Mouse (Mus musculus) CD4-positive helper T cell, adult 2 months (primary cell): Measurements from ENCODE around the gene Med27.

Experiments used
- DNase-seq: peaks from one replicate; pipeline ENCODE4 v3.0.0-alpha.2; 2012; ENCODE audit warnings: low read depth, missing footprints, low spot score

The Med27 gene

DNA sequence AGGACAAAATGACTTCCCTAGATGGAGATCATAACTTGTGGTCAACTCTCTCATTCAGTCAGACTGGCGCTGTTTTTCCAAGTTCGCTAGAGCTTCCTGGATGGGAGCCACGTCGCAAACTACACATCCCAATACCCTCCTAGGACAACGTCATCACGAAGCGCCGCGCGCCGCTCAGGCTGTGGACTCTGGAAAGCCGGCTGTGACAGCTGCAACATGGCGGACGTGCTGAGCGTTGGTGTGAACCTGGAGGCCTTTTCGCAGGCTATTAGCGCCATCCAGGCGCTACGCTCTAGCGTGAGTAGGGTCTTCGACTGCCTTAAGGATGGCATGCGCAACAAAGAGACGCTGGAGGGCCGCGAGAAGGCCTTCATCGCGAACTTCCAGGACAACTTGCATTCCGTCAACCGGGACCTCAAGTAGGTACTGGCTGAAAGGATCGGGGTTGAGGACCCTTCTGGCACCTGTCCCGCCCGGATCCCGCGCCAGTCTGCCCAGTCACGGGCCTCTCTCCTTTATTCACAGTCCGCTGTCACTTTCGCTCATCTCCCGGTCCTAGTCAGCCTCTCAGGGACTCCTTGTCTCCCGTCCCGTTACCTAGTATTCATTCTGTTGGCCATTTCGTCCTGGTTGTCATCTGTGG, at the start of gene Med27:
Gene Med27 (plus strand): TSS at position 191 of the 643 bp plus-strand sequence.
- DNase-seq, result peak; percentile 91

GRCm38 (mm10) chr2:29309966-29310365, 36.7 kb upstream of the Med27 start:
- DNase-seq, result no peak

- no peak for DNase-seq
Observed at GRCm38 (mm10) chr2:29312058-29312457, 34.6 kb upstream of the Med27 start.

- DNase-seq, result no peak
Observed at GRCm38 (mm10) chr2:29317906-29318470, 28.6 kb upstream of the Med27 start.

- no peak for DNase-seq
Observed at GRCm38 (mm10) chr2:29318596-29318995, 28.0 kb upstream of the Med27 start.

DNA sequence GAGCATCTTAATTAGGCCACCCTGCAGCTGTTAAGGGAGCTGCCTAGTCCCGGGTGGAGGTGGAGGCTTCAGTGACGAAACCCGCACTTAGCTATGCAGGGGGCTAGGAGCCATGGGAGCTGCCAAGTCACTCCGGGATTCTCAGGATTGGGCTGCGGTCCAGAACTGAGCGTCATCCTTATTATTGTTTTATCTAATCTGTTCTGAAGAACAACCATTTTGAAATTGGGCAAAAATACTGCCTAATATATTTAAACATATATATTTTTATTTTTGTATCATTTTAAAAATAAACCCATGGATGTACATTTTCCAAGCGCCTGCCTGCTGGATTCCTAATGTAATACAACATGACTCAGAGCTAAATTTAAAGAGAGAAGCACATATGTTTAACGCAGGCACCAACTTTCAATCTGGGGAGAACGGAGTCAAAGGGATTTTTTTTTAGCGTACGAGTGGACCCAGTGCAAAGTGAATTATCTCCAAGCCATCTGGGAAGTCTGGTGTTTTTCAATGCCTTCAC, 26.3 kb upstream of the Med27 start:
- no peak for DNase-seq

DNA sequence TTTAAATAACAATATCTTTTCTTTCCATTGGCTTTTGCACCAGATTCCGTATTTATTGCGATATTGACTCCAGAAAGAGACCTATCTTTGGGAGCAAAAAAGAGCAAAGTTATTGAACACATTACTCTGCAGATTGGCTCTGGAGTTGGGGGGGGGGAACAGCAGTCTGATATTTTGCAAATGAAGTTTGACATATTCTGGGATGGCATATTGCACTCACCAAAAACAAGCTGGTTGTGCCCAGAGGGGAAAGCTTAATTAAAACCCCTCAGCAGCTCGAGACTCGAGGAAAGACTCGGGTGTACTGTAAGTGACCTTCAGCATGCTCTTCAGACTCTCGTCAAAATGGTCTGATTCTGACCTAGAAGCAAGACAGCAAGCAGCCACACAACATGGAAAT, 25.8 kb upstream of the Med27 start:
- no peak for DNase-seq

DNA sequence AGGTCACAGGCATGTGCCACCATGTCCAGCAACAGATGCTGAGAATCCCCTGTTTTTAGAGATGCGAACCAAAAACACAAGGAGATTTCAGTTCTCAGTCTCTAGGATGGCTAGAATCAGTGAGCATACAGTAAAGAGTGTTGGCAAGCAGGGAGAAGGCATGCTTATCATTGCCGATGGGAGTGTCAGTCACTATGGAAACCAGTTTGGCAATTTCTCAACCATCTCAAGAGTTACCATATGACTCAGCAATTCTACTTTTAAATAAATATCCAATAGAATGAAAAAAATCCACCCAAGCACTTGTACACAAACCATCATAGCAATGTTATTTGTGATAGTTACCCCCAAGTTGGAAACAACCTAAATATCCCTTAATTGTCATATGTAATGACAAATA, 22.2 kb upstream of the Med27 start:
- no peak for DNase-seq

- no peak for DNase-seq
Observed at GRCm38 (mm10) chr2:29330471-29330870, 16.1 kb upstream of the Med27 start.

- no peak for DNase-seq
Observed at GRCm38 (mm10) chr2:29338396-29338795, 8.2 kb upstream of the Med27 start.

GRCm38 (mm10) chr2:29358696-29359375, 12.2 kb downstream of the Med27 start:
- DNase-seq, result no peak

- no peak for DNase-seq
Observed at GRCm38 (mm10) chr2:29360956-29361355, 14.3 kb downstream of the Med27 start.

GRCm38 (mm10) chr2:29365000-29365695, 18.5 kb downstream of the Med27 start:
- DNase-seq, result no peak

- DNase-seq, result no peak
Observed at GRCm38 (mm10) chr2:29368730-29369129, 22.1 kb downstream of the Med27 start.

DNA sequence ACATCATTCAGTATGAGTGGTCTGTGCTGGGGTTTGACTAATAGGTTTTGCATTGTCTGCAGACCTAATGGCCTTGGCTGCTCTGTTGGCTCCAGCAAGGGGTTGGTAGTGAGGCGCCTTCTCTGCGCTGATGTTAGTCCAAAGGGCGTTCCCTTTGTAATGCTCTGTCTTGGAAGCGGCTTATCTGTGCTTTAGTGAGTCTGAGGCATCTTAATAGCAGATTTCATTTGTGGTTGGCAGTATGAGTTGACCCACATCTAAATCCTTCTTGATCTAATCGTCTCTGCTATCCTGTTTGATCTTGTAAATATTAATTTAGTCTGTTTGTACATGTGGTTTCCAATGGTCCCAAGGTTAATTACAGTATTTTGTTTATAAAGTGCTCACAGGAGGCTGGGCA, 25.6 kb downstream of the Med27 start:
- no peak for DNase-seq

DNA sequence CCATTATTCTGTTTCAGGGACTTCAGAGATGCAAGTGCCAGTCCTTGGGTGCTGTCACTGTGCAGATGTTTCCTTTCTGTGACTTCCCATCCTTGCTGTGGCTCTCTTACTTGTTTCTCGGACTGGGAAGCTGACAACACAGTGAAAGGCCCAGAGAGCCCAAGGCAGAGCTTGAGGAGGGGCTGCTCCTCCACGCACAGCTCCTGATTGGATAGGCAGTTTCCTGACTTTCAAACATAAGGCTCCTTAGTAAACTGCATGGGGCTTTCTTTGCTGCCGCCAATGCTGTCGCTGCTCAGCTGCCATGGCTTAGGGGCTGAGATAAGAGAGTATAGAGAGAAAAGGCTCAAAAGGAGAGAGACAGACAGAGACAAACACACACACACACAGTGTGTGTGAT, 35.1 kb downstream of the Med27 start:
- DNase-seq, result no peak

DNA sequence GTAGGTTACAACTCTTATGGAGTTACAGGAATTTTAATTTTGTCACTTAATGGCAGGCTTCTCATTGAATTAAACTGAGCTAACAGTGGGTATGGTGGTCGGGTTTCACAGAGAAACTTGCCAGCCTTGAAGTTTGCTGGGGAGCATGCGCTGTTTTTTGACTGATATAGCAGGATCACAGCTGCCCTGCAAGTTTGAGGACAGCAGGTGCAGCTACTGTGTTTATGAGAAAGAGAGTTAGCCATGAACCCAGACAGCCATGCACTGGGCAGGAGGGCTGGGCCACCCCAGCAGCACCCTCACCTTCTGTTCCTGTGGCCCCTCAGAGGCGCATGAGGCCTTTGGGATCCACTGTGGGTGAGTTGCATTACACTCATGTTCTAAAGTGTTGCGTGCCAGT, 36.0 kb downstream of the Med27 start:
- DNase-seq, result no peak

DNA sequence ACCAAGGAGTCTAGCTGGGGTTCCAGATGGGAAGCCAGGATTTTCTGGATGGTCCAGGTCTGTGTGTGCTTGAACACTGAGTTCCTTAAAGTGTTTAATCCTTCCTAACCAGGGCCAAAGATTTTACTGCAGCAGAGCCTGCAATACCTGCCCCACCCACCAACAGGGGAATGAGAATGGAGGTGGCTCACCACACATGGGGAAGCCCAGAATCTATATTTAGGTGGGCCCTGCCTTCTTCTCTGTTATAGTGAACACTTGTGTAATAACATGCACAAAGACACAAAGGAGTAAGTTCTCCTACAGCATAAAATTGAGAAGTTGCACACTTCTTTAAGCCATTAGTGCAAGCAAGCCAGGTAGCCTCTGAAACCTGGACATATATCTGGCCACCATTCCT, 36.5 kb downstream of the Med27 start:
- no peak for DNase-seq

DNA sequence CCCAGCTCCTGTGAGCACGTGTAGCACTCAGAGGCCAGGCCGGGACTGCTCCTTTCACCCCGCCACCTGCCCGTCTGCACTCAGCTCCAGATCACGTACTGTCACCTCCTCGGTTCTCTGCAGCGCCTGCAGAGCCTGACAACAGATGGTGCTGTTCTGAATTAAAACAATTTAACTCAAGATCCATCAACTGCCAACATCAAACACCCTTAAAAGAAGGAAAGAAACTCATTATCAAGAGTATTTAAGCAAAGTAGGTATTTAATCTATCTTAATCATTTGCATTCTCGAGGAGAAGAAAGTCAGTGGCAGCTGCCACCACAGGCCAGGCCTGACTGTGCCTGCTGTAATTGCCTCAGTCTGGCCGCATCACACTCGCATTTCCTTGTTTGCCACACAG, 38.8 kb downstream of the Med27 start:
- DNase-seq, result no peak

DNA sequence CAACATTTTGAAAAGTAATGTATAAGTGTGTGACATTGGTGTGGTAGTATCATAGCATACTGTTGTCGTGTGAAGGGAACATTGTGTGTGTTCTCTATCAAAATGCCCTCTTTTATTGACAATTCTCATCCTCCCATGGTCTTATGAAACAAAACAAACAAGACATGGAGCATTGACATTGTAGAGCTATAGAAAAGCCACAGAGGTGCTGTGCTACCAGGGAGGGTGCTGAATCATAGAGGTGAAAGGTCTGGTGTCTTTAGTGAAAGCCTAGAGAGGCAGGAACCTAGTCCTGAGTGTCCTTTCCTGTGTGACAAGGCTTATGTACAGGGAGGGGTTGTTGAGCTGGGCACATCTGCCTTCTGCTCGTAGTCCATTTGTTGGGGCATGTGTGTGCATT, 40.6 kb downstream of the Med27 start:
- DNase-seq, result no peak

- peak; percentile 58 for DNase-seq
Observed at GRCm38 (mm10) chr2:29388937-29389336, 42.3 kb downstream of the Med27 start.

GRCm38 (mm10) chr2:29391086-29391485, 44.5 kb downstream of the Med27 start:
- no peak for DNase-seq
